Mouse (Mus musculus): ENCODE measurements around the gene Galnt10.

Gene Galnt10

DNA sequence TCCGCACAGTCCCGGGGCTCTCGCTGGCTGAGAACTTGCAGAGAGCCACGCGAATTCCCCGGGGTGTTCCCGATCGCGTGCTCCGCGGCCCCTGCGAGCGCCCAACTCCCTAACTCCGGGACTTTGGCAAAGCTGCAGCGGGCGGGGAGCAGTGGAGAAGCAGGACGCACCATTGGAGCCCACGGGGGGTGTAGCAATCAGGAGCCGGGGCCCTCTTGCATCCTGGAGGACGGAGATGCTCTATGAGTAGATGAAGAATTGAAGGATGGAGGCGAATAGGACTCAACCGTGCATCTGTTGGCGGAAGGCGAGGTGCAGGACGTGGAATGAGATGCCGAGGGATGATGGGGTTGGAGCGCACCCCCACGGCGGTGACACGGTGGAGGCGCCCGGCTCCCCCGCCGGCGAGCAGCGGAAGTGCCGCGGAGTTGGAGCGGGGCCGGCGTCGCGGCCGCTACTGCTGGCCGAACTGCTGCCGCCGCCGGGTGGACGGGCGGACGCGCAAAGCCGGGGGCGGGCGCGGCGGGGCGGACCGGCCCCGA lies at the start of gene Galnt10:
Gene Galnt10 (plus strand): TSS at position 425 of the 542 bp plus-strand sequence.
- peak; percentile 84 for DNase-seq (ENCODE audit: low read depth, low spot score)

DNA sequence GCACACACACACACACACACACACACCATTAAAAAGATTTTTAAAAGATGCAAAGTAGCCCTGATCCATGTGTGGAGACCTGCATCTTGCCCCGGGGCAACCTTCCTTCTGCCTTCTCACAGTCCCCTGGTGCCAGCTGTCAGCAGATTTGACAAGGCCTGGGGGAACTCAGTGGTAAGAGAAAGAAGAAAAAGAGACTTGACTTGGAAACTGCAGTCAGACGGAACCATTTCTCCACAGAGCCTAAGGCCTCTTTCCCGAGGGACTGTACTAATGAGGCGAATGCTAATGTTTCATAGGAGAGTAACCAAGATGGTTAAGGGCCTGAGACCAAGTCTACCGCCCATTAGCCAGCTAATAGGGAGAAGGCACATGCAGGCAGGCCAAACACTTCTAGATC lies 49.3 kb upstream of the Galnt10 start:
- no peak for DNase-seq (ENCODE audit: low read depth, low spot score)

DNA sequence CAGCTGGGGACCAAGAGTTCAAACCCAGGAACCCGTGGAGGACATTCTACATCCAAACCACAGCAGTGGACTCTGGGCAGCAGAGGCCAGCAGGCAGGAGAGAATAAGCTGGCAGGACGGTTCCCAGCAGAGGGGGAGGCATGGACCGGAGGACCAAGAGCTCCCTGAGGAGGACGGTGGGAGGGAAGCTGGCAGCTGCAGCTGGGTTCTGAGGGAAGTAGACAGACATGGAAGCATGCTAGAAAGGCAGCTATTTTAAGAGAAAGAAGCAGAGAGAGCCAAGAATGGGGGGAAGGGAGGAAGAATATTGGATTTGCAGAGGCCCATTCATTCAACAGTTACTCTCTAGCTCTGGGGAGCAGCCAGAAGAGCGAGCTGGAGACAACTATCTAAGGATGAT lies 47.1 kb upstream of the Galnt10 start:
- DNase-seq (ENCODE audit: low read depth, low spot score) = no peak

DNA sequence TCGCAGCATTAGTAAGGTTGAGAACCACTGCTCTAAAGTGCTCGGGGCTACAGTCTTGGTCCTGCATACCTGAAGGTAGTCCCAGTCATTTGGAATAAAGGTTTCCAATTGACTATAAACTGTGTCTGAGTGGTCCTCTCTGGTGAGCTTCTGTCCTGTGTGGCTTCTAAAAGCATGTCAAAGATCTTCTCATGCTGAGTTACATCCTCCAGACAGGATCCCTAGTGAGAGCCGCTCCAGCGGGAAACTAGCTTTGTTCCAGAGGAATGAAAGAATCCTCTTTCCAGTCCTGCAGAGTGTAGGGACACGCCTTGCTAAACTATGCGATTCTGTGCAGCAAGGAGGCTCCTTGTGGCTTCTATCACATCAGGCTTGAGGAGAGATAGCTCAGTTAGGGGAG lies 45.9 kb upstream of the Galnt10 start:
- DNase-seq (ENCODE audit: low read depth, low spot score) = no peak

DNA sequence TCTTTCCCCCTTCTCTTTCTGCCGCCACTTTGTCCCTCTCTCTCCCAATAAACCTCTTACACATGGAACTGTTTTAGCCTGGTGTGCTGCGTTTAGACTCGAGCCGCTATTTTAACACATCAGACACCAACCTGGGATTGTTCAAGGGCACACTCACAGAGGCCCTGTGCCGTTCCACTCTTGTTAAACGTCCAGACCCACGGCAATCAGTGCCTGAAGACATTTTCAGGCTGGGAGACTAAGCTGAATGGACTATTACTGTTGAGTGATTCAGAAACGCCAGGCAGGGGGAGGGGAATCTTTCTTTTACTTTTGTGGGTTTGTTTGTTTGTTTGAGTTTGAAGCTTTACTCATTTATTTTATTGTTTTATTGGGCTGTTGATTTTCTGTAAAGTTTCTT lies 45.1 kb upstream of the Galnt10 start:
- no peak for DNase-seq (ENCODE audit: low read depth, low spot score)

DNA sequence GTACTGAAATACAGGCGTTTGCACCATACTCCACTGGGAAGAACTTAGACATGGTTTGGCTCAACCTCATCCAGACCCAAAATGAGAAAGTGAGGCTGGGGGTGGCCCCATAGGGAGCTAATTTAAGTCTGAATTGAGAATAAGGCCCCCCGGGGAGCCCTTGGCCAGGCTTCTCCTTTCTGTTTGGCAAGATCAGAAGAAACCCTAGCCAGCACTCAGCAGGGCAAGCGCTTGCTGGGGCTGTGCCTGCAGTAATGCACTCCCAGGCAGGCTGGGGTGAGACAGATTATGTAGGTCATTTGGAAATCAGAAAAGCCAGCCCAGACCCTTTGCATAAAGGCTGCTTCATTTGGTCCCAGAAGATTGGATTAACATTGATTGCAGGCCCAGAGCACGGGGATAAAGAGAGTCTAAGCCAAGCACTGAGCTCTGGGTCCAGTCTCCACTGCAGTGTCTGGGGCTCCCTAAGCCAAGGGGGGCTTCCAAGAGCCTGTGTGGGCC lies 44.6 kb upstream of the Galnt10 start:
- peak; percentile 29 for DNase-seq (ENCODE audit: low read depth, low spot score)

DNA sequence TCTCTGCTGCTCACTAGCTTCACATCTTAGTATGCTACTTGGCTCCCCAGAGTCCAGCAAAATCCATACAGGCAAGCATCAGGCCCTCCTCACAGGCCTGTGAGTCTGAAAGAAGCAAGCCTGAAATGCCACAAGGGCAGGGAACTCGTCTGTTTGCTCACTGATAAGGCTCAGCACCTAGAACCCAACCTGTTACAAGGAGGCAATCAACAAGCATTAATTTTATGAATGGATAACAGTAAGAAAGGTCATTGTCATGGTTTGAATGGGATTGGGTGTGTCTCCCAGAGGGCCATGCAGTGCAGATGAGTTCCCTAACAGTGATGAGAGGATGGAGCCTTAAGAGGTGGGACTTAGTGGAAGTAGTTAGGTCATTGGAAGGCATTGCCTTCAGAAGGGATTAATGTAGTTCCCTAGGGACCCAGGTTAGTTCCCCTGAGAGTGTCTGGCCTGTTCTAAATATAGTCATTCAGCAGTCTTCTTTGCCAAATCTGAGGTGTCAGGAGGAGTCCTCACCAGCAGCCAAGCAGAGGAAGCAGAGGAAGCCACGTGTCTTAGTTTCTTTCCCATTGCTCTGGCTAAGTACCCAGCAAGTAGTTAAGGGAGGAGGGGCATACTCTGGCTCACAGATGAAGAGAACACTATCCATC lies 43.3 kb upstream of the Galnt10 start:
- DNase-seq (ENCODE audit: low read depth, low spot score) = no peak

DNA sequence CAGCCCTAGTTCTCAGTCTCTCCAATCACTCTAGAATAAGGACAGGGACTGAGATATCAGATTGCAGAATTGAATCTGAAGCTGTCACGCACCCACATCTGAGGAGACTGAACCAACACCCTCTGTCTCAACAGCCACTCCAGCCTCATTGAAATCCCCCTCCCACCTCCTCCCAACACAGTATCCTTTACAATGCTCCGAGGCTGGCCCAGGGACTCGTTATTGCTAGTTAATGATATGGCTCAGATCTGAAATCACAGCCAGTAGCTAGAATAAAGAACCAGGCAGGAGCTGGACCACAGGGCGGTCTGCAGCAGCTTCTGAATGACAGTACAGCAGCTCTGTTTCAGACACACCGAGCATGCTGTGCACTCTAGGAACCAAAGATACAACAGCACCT lies 40.2 kb upstream of the Galnt10 start:
- no peak for DNase-seq (ENCODE audit: low read depth, low spot score)

DNA sequence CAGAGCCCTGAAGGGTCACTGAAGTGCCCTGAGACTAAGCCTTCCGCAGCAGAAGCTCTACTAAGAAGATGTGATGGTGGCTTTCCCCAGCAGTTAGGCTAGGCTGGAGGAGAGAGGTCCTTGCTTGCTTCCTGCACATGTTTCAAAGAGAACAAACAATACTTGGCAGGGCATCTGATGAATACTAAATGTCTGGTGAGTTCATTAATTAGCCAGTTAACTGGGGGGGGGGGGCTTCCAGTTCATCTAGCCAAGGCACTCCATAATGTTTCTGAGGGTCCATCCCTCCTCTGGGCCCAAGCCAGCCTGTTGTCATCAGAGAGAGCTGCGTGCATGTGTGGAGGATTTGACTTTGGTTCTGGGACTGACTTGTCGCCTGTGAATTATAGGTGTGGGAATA lies 39.6 kb upstream of the Galnt10 start:
- DNase-seq (ENCODE audit: low read depth, low spot score) = no peak

DNA sequence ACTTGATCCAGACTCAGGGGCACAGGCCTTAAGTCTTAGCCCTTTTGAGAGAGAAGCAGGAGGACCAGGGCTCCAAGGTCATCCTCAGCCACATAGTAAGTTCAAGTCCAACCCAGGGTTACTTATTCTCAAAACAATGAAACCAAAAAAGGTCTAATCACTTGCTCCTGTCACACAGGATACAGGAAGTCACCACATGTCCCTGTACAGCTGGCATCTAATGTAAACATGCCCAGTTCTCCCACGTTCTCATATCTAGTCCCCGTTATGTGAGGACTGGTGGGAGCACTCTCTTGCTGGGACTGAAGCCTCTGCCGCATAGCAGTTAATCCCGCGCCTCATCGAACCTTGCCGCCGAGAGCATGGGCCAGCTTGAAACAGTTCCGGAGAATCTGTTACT lies 30.7 kb upstream of the Galnt10 start:
- DNase-seq (ENCODE audit: low read depth, low spot score) = no peak

DNA sequence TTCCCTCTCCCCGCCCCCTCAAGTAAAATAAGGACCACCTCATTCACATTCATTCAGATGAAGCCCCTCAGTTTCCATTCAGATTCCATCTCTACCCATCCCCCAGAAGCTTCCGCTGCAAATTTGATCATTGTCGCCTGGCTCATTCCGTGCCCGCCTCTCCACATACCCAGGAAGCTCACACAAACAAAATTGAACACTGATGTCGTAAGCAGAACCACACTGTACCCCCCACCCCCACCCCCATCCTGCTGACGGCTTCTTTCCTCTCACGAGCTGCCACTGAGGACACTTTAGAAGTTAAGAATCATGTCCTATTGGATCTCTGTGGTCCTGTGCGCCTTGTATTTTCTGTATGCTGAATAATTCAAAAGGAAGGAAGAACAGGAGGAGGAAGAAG lies 30.0 kb upstream of the Galnt10 start:
- no peak for DNase-seq (ENCODE audit: low read depth, low spot score)

DNA sequence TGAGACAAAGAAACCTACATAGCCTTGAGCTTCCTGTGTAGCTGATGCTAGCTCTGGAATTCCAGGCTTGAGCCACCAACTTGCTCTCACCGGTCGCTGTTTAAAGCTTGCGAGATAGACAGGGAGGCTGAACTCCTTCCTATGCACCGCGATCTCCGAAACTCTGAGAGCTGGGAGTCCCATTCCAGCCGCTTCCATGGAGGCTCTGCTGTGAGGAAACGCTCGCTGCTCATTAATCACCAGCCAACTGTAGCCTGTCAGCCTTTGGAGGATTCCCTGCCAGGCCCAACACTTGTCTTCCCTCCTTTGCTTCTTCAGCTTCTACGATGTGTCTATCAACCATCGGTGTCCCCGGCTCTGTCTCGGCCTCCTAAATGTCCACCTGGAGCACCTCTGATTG lies 29.4 kb upstream of the Galnt10 start:
- DNase-seq (ENCODE audit: low read depth, low spot score) = no peak

DNA sequence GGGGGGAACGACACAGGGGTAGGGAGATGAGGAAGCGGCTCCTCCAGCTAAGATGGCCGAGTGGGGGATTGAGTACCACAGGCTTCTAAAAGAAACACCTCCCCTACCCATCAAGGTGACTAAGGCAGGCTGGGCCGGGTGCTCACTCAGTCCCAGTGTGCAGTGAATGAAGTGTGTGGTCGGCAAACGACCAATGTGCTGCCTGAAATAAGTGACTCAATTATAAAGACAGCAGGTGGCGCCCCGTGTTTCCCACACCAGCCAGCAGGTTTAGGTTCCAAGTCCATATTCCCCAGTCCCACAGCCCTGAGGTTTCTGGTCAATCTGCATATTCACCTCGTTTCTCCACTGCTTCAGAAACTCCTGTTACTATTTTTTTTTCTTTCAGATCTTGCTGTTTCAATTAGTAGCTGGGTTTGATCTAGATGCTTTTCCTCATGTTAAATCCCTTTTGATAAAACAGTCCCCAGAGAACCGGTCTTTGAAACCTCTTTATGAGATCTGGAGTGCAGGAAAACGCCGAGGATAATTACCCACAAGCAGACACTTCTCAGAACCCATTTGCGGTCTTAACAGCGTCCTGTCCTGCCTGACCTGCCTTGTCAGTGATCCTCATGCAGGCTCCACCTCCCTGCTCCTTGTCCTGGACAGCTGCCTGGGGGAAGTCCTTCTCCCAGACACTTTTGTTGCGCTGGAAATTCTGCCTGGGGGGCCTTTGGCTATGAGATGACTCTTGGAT lies 27.5 kb upstream of the Galnt10 start:
- DNase-seq (ENCODE audit: low read depth, low spot score) = no peak

DNA sequence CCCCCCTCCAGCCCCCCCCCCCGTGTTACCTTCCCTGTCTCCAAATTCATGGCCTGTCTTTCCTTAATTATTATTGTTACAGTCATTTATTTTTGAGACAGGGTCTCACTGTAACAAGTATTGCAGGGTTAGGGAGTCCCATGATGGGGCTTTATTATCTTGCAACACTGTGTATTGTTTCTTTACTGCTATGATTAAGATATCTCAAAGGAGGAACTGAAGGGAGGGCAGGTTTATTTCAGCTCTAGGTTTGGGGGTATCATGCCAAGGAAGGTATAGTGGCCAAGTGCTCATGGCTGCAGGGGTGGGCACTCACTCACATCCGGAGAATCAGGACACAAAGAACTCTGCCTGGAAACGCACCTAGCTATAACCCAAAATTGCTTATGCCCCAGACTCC lies 23.8 kb upstream of the Galnt10 start:
- no peak for DNase-seq (ENCODE audit: low read depth, low spot score)

DNA sequence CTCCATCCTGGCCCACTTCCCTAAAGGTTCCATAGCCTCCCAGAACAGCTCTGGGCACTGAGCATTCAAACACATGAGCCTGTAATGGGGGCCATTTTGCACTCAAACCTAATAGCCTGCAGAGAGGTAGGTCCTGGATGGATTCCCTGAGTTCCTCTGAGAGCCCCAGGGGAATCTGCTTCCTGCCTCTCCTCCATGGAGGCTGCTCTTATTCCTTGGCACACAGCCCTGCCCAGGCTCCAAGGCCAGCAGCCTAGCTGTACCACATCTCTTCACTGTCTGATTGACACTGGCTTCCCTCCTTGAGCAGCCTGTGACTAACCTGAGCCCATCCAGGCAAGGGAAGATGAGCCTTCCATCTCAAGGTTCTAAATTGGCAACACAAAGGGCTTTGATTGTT lies 23.4 kb upstream of the Galnt10 start:
- no peak for DNase-seq (ENCODE audit: low read depth, low spot score)

DNA sequence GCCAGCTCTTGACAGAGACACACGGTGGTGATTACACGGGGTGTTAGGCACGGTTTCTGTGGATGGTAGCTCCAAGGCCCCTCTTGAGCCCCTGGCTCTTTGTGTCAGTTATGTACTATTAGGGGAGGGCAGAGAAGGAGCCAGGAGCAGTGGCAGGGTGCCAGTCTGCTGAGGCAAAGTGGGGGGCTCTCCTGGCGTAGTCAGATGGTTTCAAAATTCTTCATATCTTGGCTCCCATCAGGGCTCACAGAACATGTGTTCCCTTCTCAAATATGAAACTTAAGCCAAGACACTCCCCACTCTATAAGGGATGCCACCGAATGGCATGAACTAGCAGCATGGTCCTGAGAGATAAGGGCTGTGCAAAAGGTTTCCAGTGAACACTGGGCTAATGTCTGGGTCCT lies 20.8 kb upstream of the Galnt10 start:
- no peak for DNase-seq (ENCODE audit: low read depth, low spot score)

DNA sequence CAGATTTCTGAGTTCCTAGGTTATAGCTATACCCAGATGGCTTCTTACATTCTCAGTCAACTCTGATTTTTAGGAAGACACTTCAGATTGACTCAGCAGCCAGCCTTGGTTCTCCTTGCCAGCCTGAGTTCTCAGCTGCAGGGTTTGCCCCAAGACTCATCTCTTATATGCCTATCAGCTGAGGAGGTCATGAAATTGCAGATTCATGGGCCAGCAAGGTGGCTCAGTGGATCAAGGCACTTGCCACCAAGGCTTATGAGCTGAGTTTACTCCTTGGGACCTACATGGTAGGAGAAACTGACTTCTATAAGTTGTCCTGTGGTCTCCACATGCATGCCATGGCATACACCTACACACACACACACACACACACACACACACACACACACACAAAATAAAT lies 19.8 kb upstream of the Galnt10 start:
- DNase-seq (ENCODE audit: low read depth, low spot score) = no peak

DNA sequence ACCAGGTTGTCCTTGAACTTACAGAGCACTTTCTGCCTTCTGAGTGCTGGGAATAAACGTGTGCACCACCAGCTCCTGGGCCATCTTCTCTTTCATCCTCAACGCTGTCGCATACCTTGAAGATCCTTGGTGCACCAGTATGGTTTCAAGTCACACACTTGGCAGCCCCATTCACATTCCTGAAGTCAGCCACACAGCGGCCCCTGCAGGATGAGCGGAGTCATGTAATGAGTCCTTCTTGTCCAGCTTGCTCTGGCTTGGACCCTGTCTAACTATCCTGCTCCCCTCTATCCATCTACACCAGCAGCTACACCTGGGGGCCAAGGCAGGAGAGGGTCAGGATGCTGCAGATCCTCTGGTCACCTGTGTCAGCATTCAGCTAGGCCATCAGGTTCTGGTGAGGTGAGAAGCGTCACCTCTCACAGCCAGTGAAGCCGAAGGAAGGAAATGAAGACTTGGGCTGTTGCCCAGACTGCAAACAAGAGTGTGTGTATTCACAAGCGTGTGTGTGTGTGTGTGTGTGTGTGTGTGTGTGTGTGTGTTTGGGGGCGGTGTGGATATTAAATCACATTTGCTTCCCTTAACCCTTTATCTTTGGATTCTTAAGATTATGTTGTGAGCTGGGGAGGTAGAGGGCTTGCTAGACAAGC lies 18.0 kb upstream of the Galnt10 start:
- no peak for DNase-seq (ENCODE audit: low read depth, low spot score)

DNA sequence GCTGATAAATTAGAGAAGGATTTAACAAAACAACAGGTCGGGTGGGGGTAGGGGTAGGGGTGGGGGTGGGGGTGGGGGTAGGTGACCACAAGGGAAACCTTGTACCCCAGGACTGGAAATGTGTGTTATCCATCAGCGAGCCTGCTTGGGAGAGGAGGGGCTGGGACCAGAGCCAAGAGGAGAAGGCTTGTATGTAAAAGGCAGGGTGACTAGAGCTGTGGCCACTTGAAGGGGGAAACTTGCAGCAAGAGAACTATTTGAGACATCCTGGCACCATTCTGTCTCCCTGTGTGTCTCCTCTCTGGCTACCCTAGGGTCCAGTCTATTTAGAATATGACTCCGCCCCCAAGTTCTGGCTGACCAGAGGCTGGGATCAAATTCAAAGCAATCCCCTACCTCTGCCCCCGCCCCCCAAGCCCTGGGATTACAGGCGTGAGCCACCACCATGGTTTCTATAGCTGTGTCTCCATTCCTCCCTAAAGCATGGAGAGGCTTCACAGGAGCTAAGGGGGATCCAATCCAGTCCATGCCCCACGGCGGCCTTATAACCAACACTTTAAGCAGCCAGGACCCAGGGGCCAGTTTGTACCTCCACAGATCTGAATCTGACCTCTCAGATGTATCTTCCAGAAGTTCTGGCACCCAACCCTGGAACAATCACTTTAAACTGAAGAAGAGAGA lies 13.3 kb upstream of the Galnt10 start:
- DNase-seq (ENCODE audit: low read depth, low spot score) = no peak

DNA sequence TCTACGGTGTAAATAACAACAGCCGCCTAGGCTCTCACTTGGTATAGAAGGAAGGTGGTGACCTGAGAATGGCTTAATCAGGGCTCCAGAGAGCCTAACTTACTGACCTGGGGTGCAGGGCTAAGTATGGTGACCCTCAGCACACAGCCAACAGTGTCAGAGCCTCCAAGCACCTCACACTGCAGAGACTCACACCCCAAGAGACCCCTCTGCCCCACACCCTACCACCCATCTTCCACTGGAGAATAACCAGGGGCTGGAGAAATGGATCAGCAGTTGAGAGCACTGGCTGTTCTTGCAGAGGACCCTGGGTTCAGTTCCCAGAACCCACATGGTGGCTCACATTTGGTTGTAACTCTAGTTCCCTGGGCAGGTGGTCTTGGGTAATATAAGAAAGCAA lies 12.2 kb upstream of the Galnt10 start:
- DNase-seq (ENCODE audit: low read depth, low spot score) = no peak

DNA sequence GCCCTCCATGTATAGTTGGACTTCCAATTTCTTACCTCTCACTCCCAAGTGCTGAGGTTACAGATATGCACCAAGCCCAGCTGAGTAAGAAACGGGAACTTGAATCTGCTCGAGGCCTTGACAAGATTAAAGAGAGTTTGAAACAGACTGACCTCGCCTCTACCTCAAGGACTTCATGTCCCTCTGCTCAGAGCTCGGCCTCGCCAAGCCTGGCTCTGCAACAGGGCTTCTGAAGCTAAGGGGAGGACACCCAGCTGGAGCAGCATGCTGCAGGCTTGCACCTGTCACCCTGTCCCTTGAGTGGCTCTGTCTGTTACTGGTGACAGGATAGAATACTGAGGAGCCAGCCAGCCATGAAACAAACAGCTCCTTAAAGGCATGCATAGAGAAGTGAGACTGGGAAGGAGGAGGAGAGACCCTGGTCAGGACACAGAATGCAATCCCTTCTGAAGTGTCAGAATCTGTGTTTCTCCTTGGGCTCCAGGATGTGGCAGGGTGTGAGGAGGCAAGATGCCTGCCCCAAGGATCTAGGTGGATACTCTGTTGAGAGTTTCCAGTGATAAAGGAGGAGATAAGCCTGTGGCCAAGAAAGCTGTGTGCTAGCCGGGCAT lies 11.2 kb upstream of the Galnt10 start:
- DNase-seq (ENCODE audit: low read depth, low spot score) = no peak

DNA sequence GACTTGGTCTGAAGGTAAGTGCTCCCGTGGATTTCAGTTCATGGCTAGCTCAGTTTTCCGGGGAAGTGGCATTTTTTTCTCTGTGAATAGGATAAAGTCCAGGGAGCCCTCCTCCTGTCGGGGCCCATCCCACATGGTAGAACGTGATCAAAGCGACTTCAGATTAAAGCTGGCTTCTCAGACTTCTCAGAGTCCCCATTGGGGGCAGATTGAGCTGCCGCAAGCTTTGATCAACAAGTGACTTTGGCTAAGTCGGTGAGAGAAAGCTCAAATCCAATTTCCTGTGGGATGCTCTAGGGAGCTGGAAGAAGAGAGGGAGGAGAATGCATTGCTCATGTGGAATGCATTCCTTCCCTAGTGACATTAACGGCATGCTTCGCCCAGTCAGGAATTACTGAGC lies 10.1 kb upstream of the Galnt10 start:
- DNase-seq (ENCODE audit: low read depth, low spot score) = no peak

Data from retina, postnatal 7 days (tissue).